Mouse (Mus musculus) kidney, postnatal 0 days (tissue): ENCODE data around the gene Rtl10. TPM values are rescaled to one million over a fixed set of nuclear protein-coding genes. Genes with fewer than 3 reads are reported as not detected.

Experiments used
- ATAC-seq: fragments of 200-750 bp; cut with Nextera tagmentation; replicated peaks from 2 replicates; pipeline ENCODE4 v1.8.0; 2017; ENCODE audit warnings: low read depth, moderate number of reproducible peaks, moderate TSS enrichment, moderate library complexity; ENCODE audit not compliant: low FRiP score
- DNase-seq: peaks from one replicate; pipeline ENCODE4 v3.0.0-alpha.2; 2016; ENCODE audit warnings: low spot score
- H3K27ac ChIP-seq: fragments of 300-500 bp; sonication (generic); 2 replicates; pipeline ENCODE4 v1.5.1; 2014; ENCODE audit warnings: mild to moderate bottlenecking
- H3K27me3 ChIP-seq: fragments of 300-500 bp; sonication (generic); 2 replicates; pipeline ENCODE4 v1.6.1; 2014; ENCODE audit warnings: low read length, mixed read lengths; ENCODE audit not compliant: insufficient read depth
- H3K36me3 ChIP-seq: fragments of 300-500 bp; sonication (generic); 2 replicates; pipeline ENCODE4 v1.6.1; 2014; ENCODE audit warnings: low read length, mixed read lengths; ENCODE audit not compliant: insufficient read depth
- H3K4me1 ChIP-seq: fragments of 300-500 bp; sonication (generic); replicated peaks from 2 replicates; pipeline ENCODE4 v1.6.1; 2014; ENCODE audit warnings: antibody characterized with exemption, low read length, mixed read lengths; ENCODE audit not compliant: insufficient read depth
- H3K4me2 ChIP-seq: fragments of 300-500 bp; sonication (generic); 2 replicates; pipeline ENCODE4 v1.6.1; 2014; ENCODE audit warnings: mild to moderate bottlenecking, low read length, moderate library complexity, mixed read lengths
- H3K4me3 ChIP-seq: fragments of 300-500 bp; sonication (generic); replicated peaks from 2 replicates; pipeline ENCODE4 v1.5.1; 2014; ENCODE audit warnings: low read depth, low read length
- H3K9ac ChIP-seq: fragments of 300-500 bp; sonication (generic); 2 replicates; pipeline ENCODE4 v1.6.1; 2014; ENCODE audit warnings: low read depth, low read length
- H3K9me3 ChIP-seq: fragments of 300-500 bp; sonication (generic); replicated peaks from 2 replicates; pipeline ENCODE4 v1.6.1; 2016; ENCODE audit warnings: low read length, inconsistent platforms, mixed read lengths
- CTCF ChIP-seq: IDR thresholded peaks from 2 replicates; pipeline ENCODE4 v1.5.1; 2016; ENCODE audit warnings: antibody characterized with exemption, low read depth, mild to moderate bottlenecking, moderate library complexity
- WGBS: fragments of 180-500 bp; shearing (Covaris S2); extraction: QIAGEN DNeasy Blood & Tissue Kit; methylation state at CpG from one replicate; pipeline ENCODE4 v1.1.7; 2014; 5-methylcytosine and 5-hydroxymethylcytosine counted together
- polyA plus RNA-seq: library from polyadenylated mRNA; unstranded; fragments of >200 nt; fragmentation: Nextera tagmentation; extraction: Ambion mirVana; gene quantifications from 2 replicates; pipeline ENCODE4 v1.2.1, GENCODE M21; 2015

Rtl10 gene
- polyA plus RNA-seq: 2.2 and 3.0 TPM in 2 replicates

DNA sequence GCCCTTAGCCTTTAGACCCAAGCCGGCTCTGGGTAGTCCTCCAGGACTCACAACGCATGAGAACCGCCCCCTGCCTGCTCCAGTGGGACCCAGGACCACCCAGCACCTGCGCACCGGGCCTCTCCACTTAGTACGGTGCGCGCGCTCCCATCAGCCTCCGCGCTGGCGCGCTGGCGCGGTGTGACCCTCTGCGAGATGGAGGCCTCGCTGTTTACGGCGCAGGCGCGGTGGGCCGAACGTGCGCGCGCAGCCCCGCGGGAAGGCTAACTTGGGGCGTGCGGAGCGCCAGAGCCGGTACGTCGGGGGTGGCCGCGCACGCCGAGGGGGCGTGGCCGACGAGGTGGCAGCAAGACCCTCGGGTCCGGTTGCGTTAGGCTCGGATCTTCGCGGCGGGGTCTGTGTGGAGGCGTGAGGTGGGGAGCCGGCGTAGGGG is at the start of gene Rtl10, which contains the start of gene Gnb1l:
TSS of gene Rtl10 (plus strand) at position 344 of the 433 bp plus-strand sequence.
TSS of gene Gnb1l (plus strand) at position 156 of the 433 bp plus-strand sequence.
- peak within 1 kb of the TSS; percentile 95 for H3K4me2 ChIP-seq
- H3K27me3 ChIP-seq: no peaks in the 10 kb centered on the region
- H3K36me3 ChIP-seq: peaks cover 8% of the 10 kb centered on the region; the same call in 1 of the 2 replicates
- H3K9me3 ChIP-seq: no peaks in the 10 kb centered on the region
- H3K27ac ChIP-seq: peak within 1 kb of the TSS; percentile 82
- peak within 1 kb of the TSS; percentile 64 for H3K4me3 ChIP-seq
- TF ChIP-seq CTCF: no peak
- ATAC-seq: peak; percentile 98
- peak; percentile 94 for DNase-seq
- peaks cover 5% of the 10 kb centered on the region; the same call in 1 of the 2 replicates for H3K4me1 ChIP-seq
- peak within 1 kb of the TSS; percentile 71 for H3K9ac ChIP-seq
- WGBS: under 1% methylated on average over 51 of the region's 51 CpGs

GRCm38 (mm10) chr16:18449005-18449404 is 49.7 kb upstream of the Rtl10 start:
- Histone ChIP-seq H3K4me1 (peaks cover 23% of the 10 kb centered on the region), H3K36me3 (0 out of 2 replicates have a peak, but pooled peaks cover 4% of the 10 kb centered on the region), H3K9ac (0 out of 2 replicates have a peak overlapping the region, but pooled peaks have one; percentile 24), H3K27ac (no peak overlapping the region), H3K4me2 (no peak overlapping the region), H3K9me3 (no peaks in the 10 kb centered on the region), H3K4me3 (no peak overlapping the region), H3K27me3 (no peaks in the 10 kb centered on the region)
- TF ChIP-seq CTCF: no peak
- ATAC-seq: no peak
- DNase-seq: no peak
- 92% methylated on average over 4 of the region's 4 CpGs for WGBS

GRCm38 (mm10) chr16:18451486-18452181 is 47.1 kb upstream of the Rtl10 start:
- 35% methylated on average over 9 of the region's 9 CpGs for WGBS
- peak; percentile 44 for ATAC-seq
- TF ChIP-seq CTCF: no peak
- H3K4me1 ChIP-seq: peaks cover 23% of the 10 kb centered on the region
- H3K4me2 ChIP-seq: no peak overlapping the region
- no peak overlapping the region for H3K4me3 ChIP-seq
- H3K36me3 ChIP-seq: peaks cover 9% of the 10 kb centered on the region; the same call in 1 of the 2 replicates
- H3K9me3 ChIP-seq: no peaks in the 10 kb centered on the region
- no peak overlapping the region for H3K9ac ChIP-seq
- peak; percentile 75 for DNase-seq
- no peak overlapping the region for H3K27ac ChIP-seq
- H3K27me3 ChIP-seq: no peaks in the 10 kb centered on the region

DNA sequence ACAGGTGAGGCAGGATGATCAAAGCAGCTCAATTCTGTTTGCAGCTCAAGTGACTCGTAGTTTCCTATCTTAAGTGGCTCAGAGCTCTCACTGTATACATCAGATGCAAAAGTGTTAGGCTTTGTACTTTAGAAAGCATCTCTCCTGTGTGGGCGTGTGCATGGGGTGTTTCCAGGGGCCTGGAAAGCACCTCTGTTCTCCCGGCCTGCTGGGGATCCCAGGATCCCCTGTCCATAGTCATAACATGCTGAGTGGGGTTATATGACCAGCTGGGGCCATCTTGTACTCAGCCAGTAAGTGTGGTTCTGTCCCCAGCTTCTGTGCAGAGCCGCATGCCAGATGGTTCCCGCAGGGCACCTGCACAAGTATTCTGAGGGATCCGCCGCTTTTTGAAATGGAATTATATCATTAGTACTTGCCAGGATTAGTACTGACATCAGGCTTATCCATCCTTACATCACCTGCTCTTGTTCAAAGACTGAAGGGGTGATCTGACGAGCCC is 46.3 kb upstream of the Rtl10 start:
- DNase-seq: no peak

DNA sequence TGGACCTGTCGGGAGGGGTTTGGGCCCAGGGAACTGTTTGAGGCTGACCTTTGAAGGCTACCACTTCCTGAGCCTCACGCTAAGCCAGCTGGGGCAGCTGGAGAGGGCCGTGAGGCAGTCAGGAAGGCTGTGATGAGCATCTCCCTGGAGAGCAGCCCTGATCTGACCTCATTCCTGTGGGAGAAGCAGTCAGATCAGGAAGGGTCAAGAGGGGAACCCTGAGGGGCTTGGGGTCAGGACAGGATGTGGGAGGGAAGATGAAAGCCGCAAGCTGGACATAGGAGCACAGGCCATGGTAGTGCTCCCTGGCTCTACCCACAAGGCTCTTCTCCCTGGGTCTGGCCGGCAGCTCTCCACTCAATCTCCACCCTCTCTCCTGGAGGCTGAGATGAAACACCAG is 44.9 kb upstream of the Rtl10 start:
- 43% methylated on average over 5 of the region's 5 CpGs for WGBS
- Histone ChIP-seq H3K9me3 (no peaks in the 10 kb centered on the region), H3K27me3 (no peaks in the 10 kb centered on the region), H3K4me1 (0 out of 2 replicates have a peak, but pooled peaks cover 10% of the 10 kb centered on the region), H3K36me3 (peaks cover 15% of the 10 kb centered on the region), H3K4me2 (no peak overlapping the region), H3K27ac (no peak overlapping the region), H3K9ac (no peak overlapping the region), H3K4me3 (no peak overlapping the region)
- DNase-seq: no peak
- ATAC-seq: 0 out of 2 replicates have a peak, but pooled peaks have one; percentile 10
- no peak for TF ChIP-seq CTCF

More for the DNA sequence above, 46.3 kb upstream of the Rtl10 start:
- Histone ChIP-seq H3K9me3 (no peaks in the 10 kb centered on the region), H3K27ac (no peak overlapping the region), H3K36me3 (peaks cover 15% of the 10 kb centered on the region), H3K4me3 (no peak overlapping the region), H3K9ac (no peak overlapping the region), H3K4me1 (peaks cover 22% of the 10 kb centered on the region), H3K4me2 (no peak overlapping the region), H3K27me3 (no peaks in the 10 kb centered on the region)
- TF ChIP-seq CTCF: no peak
- WGBS: 88% methylated on average over 8 of the region's 8 CpGs
- ATAC-seq: no peak

DNA sequence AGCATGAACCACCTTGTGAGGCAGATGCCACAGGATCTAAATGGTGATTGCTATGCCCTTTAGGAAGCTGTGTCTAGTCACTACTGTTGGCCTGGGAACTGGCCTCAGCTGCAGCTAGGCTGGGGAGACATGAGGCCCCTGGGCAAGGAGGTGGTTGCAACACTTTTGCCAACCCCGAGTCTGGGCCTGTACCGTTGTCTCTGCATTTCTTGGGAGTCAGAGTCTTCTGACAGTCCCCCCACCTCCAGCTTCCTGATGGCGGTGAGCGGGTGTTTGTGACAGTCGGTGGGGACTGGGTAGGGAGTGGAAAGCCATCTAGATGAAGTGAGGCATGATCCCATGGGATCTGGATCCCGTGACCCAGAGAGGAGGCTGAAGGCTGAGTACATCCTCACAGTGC is 43.3 kb upstream of the Rtl10 start:
- 88% methylated on average over 6 of the region's 6 CpGs for WGBS
- no peak overlapping the region for H3K4me3 ChIP-seq
- ATAC-seq: no peak
- no peak overlapping the region for H3K27ac ChIP-seq
- no peaks in the 10 kb centered on the region for H3K27me3 ChIP-seq
- TF ChIP-seq CTCF: no peak
- H3K4me1 ChIP-seq: 0 out of 2 replicates have a peak, but pooled peaks cover 13% of the 10 kb centered on the region
- H3K36me3 ChIP-seq: peaks cover 15% of the 10 kb centered on the region
- H3K4me2 ChIP-seq: no peak overlapping the region
- no peak for DNase-seq
- no peak overlapping the region for H3K9ac ChIP-seq
- no peaks in the 10 kb centered on the region for H3K9me3 ChIP-seq
